Mouse (Mus musculus) embryonic facial prominence, embryonic 12.5 days (tissue): ENCODE results near the gene Npl. TPM values are rescaled to one million over a fixed set of nuclear protein-coding genes. Genes with fewer than 3 reads are reported as not detected.
"Not testable (repeated sequence)": the region's sequence is repeated elsewhere in the genome, so short reads cannot be mapped to it uniquely, and the experiment has no call there.

Experiments
- ATAC-seq: fragments of 200-750 bp; cut with Nextera tagmentation; 2 replicates; pipeline ENCODE4 v1.8.0; 2017; ENCODE audit not compliant: insufficient number of reproducible peaks, insufficient read depth, low FRiP score, low TSS enrichment
- H3K27ac ChIP-seq: fragments of 300-500 bp; sonication (generic); 2 replicates; pipeline ENCODE4 v1.5.1; 2016; ENCODE audit warnings: mild to moderate bottlenecking
- H3K27me3 ChIP-seq: fragments of 300-500 bp; sonication (generic); 2 replicates; pipeline ENCODE4 v1.6.1; 2016; ENCODE audit warnings: mild to moderate bottlenecking, moderate library complexity
- H3K36me3 ChIP-seq: fragments of 300-500 bp; sonication (generic); 2 replicates; pipeline ENCODE4 v1.6.1; 2016; ENCODE audit warnings: mild to moderate bottlenecking
- H3K4me1 ChIP-seq: fragments of 300-500 bp; sonication (generic); 2 replicates; pipeline ENCODE4 v1.6.1; 2016
- H3K4me2 ChIP-seq: fragments of 300-500 bp; sonication (generic); replicated peaks from 2 replicates; pipeline ENCODE4 v1.6.1; 2016; ENCODE audit warnings: mild to moderate bottlenecking, moderate library complexity
- H3K4me3 ChIP-seq: fragments of 300-500 bp; sonication (generic); 2 replicates; pipeline ENCODE4 v1.5.1; 2016; ENCODE audit warnings: mild to moderate bottlenecking
- H3K9ac ChIP-seq: fragments of 300-500 bp; sonication (generic); 2 replicates; pipeline ENCODE4 v1.6.1; 2016; ENCODE audit warnings: mild to moderate bottlenecking, moderate library complexity
- H3K9me3 ChIP-seq: fragments of 300-500 bp; sonication (generic); 2 replicates; pipeline ENCODE4 v1.6.1; 2016; ENCODE audit warnings: mild to moderate bottlenecking, moderate library complexity
- WGBS: fragments of 180-500 bp; shearing (Covaris S2); methylation state at CpG from one replicate; pipeline ENCODE4 v1.1.7; 2016; 5-methylcytosine and 5-hydroxymethylcytosine counted together
- polyA plus RNA-seq: library from polyadenylated mRNA; unstranded; fragments of >200 nt; fragmentation: Nextera tagmentation; extraction: Ambion mirVana; gene quantifications from 2 replicates; pipeline ENCODE4 v1.2.1, GENCODE M21; 2016

The Npl gene
- polyA plus RNA-seq, 1 experiment from 2014 or later, result 9.4 TPM

- Histone ChIP-seq H3K4me2 (peak overlapping the region; percentile 89), H3K36me3 (peaks cover 15% of the 10 kb centered on the region), H3K4me1 (peaks cover 17% of the 10 kb centered on the region), H3K4me3 (peak overlapping the region; percentile 99), H3K9ac (peak overlapping the region; percentile 99)
- ATAC-seq, H3K27me3 ChIP-seq, H3K27ac ChIP-seq, H3K9me3 ChIP-seq: not testable (repeated sequence)
- 9% methylated on average over 6 of the region's 6 CpGs for WGBS
Measured at GRCm38 (mm10) chr1:153486120-153486519, 63.7 kb downstream of the Npl start.

GRCm38 (mm10) chr1:153485201-153485796 lies 64.5 kb downstream of the Npl start:
- 61% methylated on average over 2 of the region's 2 CpGs for WGBS
- peaks cover 17% of the 10 kb centered on the region for H3K4me1 ChIP-seq
- no peak for ATAC-seq
- peaks cover 23% of the 10 kb centered on the region for H3K36me3 ChIP-seq
- H3K4me2 ChIP-seq, result peak overlapping the region; percentile 89
- peak overlapping the region; percentile 37 for H3K9ac ChIP-seq
- no peaks in the 10 kb centered on the region for H3K27me3 ChIP-seq
- H3K4me3 ChIP-seq, result peak overlapping the region; percentile 99
- H3K27ac ChIP-seq, result no peak overlapping the region
- no peaks in the 10 kb centered on the region for H3K9me3 ChIP-seq

GRCm38 (mm10) chr1:153481025-153481412 lies 68.8 kb downstream of the Npl start:
- Histone ChIP-seq H3K27ac (no peak overlapping the region), H3K4me2 (no peak overlapping the region), H3K27me3 (no peaks in the 10 kb centered on the region), H3K4me3 (no peak overlapping the region), H3K9me3 (no peaks in the 10 kb centered on the region), H3K36me3 (peaks cover 56% of the 10 kb centered on the region), H3K4me1 (peaks cover 15% of the 10 kb centered on the region), H3K9ac (no peak overlapping the region)
- 86% methylated on average over 1 of the region's 1 CpGs for WGBS
- ATAC-seq, result no peak

- Histone ChIP-seq H3K9ac (no peak overlapping the region), H3K4me2 (no peak overlapping the region), H3K36me3 (peaks cover 59% of the 10 kb centered on the region), H3K27me3 (no peaks in the 10 kb centered on the region), H3K4me3 (no peak overlapping the region), H3K27ac (no peak overlapping the region), H3K9me3 (no peaks in the 10 kb centered on the region), H3K4me1 (peaks cover 14% of the 10 kb centered on the region)
- ATAC-seq, result no peak
- 51% methylated on average over 1 of the region's 1 CpGs for WGBS
Measured at GRCm38 (mm10) chr1:153480386-153481024, 69.3 kb downstream of the Npl start.

GRCm38 (mm10) chr1:153479296-153479695 lies 70.5 kb downstream of the Npl start:
- WGBS, result 98% methylated on average over 1 of the region's 1 CpGs
- Histone ChIP-seq H3K27ac (no peak overlapping the region), H3K36me3 (peaks cover 68% of the 10 kb centered on the region), H3K4me3 (no peak overlapping the region), H3K9ac (no peak overlapping the region), H3K9me3 (no peaks in the 10 kb centered on the region), H3K27me3 (no peaks in the 10 kb centered on the region), H3K4me1 (peaks cover 4% of the 10 kb centered on the region; the same call in 1 of the 2 replicates), H3K4me2 (no peak overlapping the region)
- ATAC-seq, result no peak

GRCm38 (mm10) chr1:153461796-153462195 lies 88.0 kb downstream of the Npl start:
- Histone ChIP-seq H3K27ac (no peak overlapping the region), H3K36me3 (peaks cover 73% of the 10 kb centered on the region), H3K9me3 (no peaks in the 10 kb centered on the region), H3K27me3 (no peaks in the 10 kb centered on the region), H3K4me2 (no peak overlapping the region), H3K4me3 (no peak overlapping the region), H3K4me1 (no peaks in the 10 kb centered on the region), H3K9ac (no peak overlapping the region)
- 94% methylated on average over 1 of the region's 1 CpGs for WGBS
- ATAC-seq, result no peak

GRCm38 (mm10) chr1:153456137-153456536 lies 93.7 kb downstream of the Npl start:
- Histone ChIP-seq H3K4me2 (no peak overlapping the region), H3K4me3 (no peak overlapping the region), H3K9ac (no peak overlapping the region), H3K27ac (no peak overlapping the region), H3K9me3 (no peaks in the 10 kb centered on the region), H3K27me3 (no peaks in the 10 kb centered on the region), H3K4me1 (no peaks in the 10 kb centered on the region), H3K36me3 (peaks cover 64% of the 10 kb centered on the region)
- ATAC-seq, result 0 out of 2 replicates have a peak, but pooled peaks have one; percentile 24
- 89% methylated on average over 5 of the region's 5 CpGs for WGBS

GRCm38 (mm10) chr1:153453146-153453642 lies 96.7 kb downstream of the Npl start:
- H3K27me3 ChIP-seq, result no peaks in the 10 kb centered on the region
- H3K36me3 ChIP-seq, result peaks cover 44% of the 10 kb centered on the region
- WGBS, result 82% methylated on average over 3 of the region's 3 CpGs
- ATAC-seq, result no peak
- no peak overlapping the region for H3K27ac ChIP-seq
- no peaks in the 10 kb centered on the region for H3K9me3 ChIP-seq
- no peak overlapping the region for H3K4me2 ChIP-seq
- no peak overlapping the region for H3K9ac ChIP-seq
- no peaks in the 10 kb centered on the region for H3K4me1 ChIP-seq
- no peak overlapping the region for H3K4me3 ChIP-seq

Other genes starting within 250 kb of the Npl start
- gene Lamc1, start 217.3 kb downstream of the Npl start, polyA plus RNA-seq, result 39.7 and 42.6 TPM in 2 replicates
- 0.29 and 0.32 TPM in 2 replicates for gene Shcbp1l, start 124.9 kb downstream of the Npl start, polyA plus RNA-seq
- 46.3 and 47.1 TPM in 2 replicates for gene Dhx9, start 62.4 kb downstream of the Npl start, polyA plus RNA-seq
- 2.3 and 2.9 TPM in 2 replicates for gene Rgs8, start 103.0 kb upstream of the Npl start, polyA plus RNA-seq
- 17.0 and 18.2 TPM in 2 replicates for gene Rgs16, start 190.3 kb upstream of the Npl start, polyA plus RNA-seq
- 15.3 and 15.7 TPM in 2 replicates for gene Rnasel, start 199.4 kb upstream of the Npl start, polyA plus RNA-seq